Mouse (Mus musculus) E14TG2a.4 (cell line): ENCODE measurements around the gene Cfap206.

Experiments used
- H3K27me3 ChIP-seq: 2 replicates; pipeline ENCODE4 v1.6.1; 2014; ENCODE audit warnings: low read length, control low read depth; ENCODE audit not compliant: insufficient read depth
- H3K36me3 ChIP-seq: 2 replicates; pipeline ENCODE4 v1.6.1; 2014; ENCODE audit warnings: low read length, control low read depth; ENCODE audit not compliant: insufficient read depth
- H3K4me1 ChIP-seq: replicated peaks from 2 replicates; pipeline ENCODE4 v1.6.1; 2014; ENCODE audit warnings: low read depth, low read length, control low read depth
- H3K4me3 ChIP-seq: replicated peaks from 2 replicates; pipeline ENCODE4 v1.5.1; 2014; ENCODE audit warnings: mild to moderate bottlenecking, low read length
- H3K9me3 ChIP-seq: 2 replicates; pipeline ENCODE4 v1.6.1; 2014; ENCODE audit warnings: low read length, control low read depth
- CTCF ChIP-seq: conservative IDR thresholded peaks from 2 replicates; pipeline ENCODE4 v1.5.1; 2014; ENCODE audit warnings: low read length
- NANOG ChIP-seq: IDR thresholded peaks from 2 replicates; pipeline ENCODE4 v1.6.1; 2014; ENCODE audit warnings: borderline replicate concordance, low read length, mixed read lengths
- POU5F1 ChIP-seq: IDR thresholded peaks from 2 replicates; pipeline ENCODE4 v1.6.1; 2014; ENCODE audit warnings: low read length, borderline replicate concordance

The Cfap206 gene

DNA sequence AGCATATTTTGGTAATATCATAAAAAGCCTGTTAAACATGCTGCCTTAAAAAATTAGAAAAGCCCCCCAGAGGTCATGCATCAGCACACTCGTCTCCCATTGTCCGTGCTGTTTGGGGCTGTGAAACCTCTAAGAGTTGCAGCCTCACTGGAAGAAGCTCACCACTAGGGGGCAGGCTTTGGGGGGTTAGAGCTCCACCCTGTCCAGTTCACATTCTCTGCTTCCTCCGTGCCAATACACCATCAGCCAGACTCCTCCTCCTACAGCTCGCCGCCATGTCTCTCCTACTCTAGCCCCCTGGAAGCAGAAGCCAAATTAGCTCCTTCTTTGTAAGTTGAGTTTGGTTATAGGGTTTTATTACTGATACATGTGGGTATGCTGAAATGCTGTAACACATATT lies 28.5 kb downstream of the Cfap206 start:
- no peak overlapping the region for H3K4me3 ChIP-seq
- H3K27me3 ChIP-seq: no peaks in the 10 kb centered on the region; the same call in 1 of the 2 replicates
- H3K4me1 ChIP-seq: no peaks in the 10 kb centered on the region
- no peaks in the 10 kb centered on the region for H3K9me3 ChIP-seq
- no peaks in the 10 kb centered on the region for H3K36me3 ChIP-seq
- TF ChIP-seq NANOG (no peak), POU5F1 (no peak), CTCF (peak; percentile 72)

DNA sequence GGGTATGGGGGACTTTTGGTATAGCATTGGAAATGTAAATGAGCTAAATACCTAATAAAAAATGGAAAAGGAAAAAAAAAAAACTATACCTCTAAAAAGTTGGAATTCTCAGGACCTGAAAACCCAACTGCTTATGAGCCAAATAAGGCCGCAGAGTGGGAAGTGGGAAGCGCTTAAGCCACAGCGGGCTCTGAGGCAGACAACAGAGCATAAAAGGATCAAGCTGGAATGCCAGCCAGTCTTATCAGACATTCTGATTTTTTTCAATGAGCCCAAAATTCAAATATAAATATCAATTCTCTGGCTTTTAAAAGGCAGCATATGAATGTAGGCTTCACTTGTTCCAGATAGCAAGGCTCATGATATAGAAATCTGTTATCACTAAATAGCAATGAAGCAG lies 42.0 kb downstream of the Cfap206 start:
- Histone ChIP-seq H3K36me3 (peaks cover 1% of the 10 kb centered on the region), H3K27me3 (no peaks in the 10 kb centered on the region), H3K4me1 (peaks cover 17% of the 10 kb centered on the region), H3K9me3 (no peaks in the 10 kb centered on the region), H3K4me3 (no peak overlapping the region)
- TF ChIP-seq CTCF (no peak), POU5F1 (no peak), NANOG (no peak)

- H3K36me3 ChIP-seq: peaks cover 11% of the 10 kb centered on the region
- TF ChIP-seq POU5F1: no peak
- no peak for TF ChIP-seq NANOG
- TF ChIP-seq CTCF: no peak
- H3K27me3 ChIP-seq: no peaks in the 10 kb centered on the region
- H3K4me1 ChIP-seq: peaks cover 17% of the 10 kb centered on the region
- H3K4me3 ChIP-seq: peak within 1 kb of the TSS; percentile 95
- H3K9me3 ChIP-seq: no peaks in the 10 kb centered on the region
Measured at GRCm38 (mm10) chr4:34686874-34687567, 43.0 kb downstream of the Cfap206 start, which contains the start of gene Slc35a1. Slc35a1 (minus strand) TSS chr4:34687438.

- Histone ChIP-seq H3K27me3 (no peaks in the 10 kb centered on the region), H3K4me3 (no peak overlapping the region), H3K9me3 (no peaks in the 10 kb centered on the region), H3K4me1 (peaks cover 7% of the 10 kb centered on the region), H3K36me3 (peaks cover 15% of the 10 kb centered on the region)
- TF ChIP-seq CTCF: no peak
- no peak for TF ChIP-seq POU5F1
- no peak for TF ChIP-seq NANOG
Measured at GRCm38 (mm10) chr4:34680530-34680929, 49.5 kb downstream of the Cfap206 start.

DNA sequence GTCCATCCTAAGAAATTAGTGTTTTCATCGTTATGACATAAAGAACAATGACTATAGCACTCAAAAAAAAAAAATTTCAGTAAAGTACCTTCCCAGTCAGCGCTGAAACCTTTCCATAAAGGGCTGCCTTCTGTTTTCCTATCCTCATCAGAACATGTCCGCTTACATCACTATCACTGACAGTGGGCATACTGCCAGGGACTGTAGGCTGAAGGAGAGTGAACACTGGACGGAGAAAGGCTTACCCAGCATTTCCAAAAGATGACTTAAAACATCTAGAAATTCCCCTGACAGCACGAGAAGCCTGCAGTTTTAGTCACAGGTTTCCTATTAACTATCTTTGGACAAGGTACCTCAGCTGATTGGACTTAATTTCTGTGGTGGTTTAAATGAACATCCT lies 56.3 kb downstream of the Cfap206 start:
- TF ChIP-seq NANOG: no peak
- no peak for TF ChIP-seq POU5F1
- TF ChIP-seq CTCF: no peak
- no peaks in the 10 kb centered on the region for H3K9me3 ChIP-seq
- peaks cover 24% of the 10 kb centered on the region for H3K36me3 ChIP-seq
- peaks cover 9% of the 10 kb centered on the region for H3K4me1 ChIP-seq
- no peak overlapping the region for H3K4me3 ChIP-seq
- no peaks in the 10 kb centered on the region for H3K27me3 ChIP-seq

- no peak overlapping the region for H3K4me3 ChIP-seq
- no peak for TF ChIP-seq CTCF
- no peak for TF ChIP-seq NANOG
- no peak for TF ChIP-seq POU5F1
- no peaks in the 10 kb centered on the region for H3K27me3 ChIP-seq
Measured at GRCm38 (mm10) chr4:34667923-34668322, 62.1 kb downstream of the Cfap206 start.

DNA sequence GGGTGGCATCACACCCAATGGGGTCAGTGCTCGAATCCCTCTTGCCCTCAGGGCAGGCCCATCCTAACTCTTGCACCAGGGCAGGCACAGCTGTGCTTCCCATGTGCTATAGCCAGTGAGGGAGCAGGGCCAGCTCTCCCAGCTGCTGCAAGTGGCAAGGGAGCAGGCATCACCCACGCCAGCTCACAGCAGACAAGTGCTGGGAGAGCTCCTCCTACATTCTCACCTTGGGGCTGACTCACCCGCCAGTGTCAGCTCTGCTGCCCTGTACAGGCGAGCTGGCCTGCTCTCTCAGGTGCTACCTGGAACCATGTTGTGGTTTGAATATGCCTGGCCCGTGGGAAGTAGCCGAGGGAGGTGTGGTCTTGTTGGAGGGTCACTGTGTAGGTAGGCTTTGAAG lies 68.1 kb downstream of the Cfap206 start:
- Histone ChIP-seq H3K9me3 (no peaks in the 10 kb centered on the region), H3K36me3 (peaks cover 85% of the 10 kb centered on the region), H3K27me3 (no peaks in the 10 kb centered on the region), H3K4me1 (peaks cover 7% of the 10 kb centered on the region), H3K4me3 (no peak overlapping the region)
- TF ChIP-seq NANOG: no peak
- TF ChIP-seq CTCF: no peak
- no peak for TF ChIP-seq POU5F1

More at GRCm38 (mm10) chr4:34667923-34668322, 62.1 kb downstream of the Cfap206 start:
- no peaks in the 10 kb centered on the region for H3K9me3 ChIP-seq
- peaks cover 4% of the 10 kb centered on the region; the same call in 1 of the 2 replicates for H3K4me1 ChIP-seq
- H3K36me3 ChIP-seq: peaks cover 53% of the 10 kb centered on the region

- Histone ChIP-seq H3K36me3 (peaks cover 85% of the 10 kb centered on the region), H3K4me1 (peaks cover 7% of the 10 kb centered on the region), H3K4me3 (no peak overlapping the region), H3K27me3 (no peaks in the 10 kb centered on the region), H3K9me3 (no peaks in the 10 kb centered on the region)
- no peak for TF ChIP-seq CTCF
- no peak for TF ChIP-seq NANOG
- no peak for TF ChIP-seq POU5F1
Measured at GRCm38 (mm10) chr4:34661514-34661913, 68.5 kb downstream of the Cfap206 start.

GRCm38 (mm10) chr4:34659012-34659411 lies 71.0 kb downstream of the Cfap206 start:
- Histone ChIP-seq H3K27me3 (no peaks in the 10 kb centered on the region), H3K36me3 (peaks cover 86% of the 10 kb centered on the region), H3K4me3 (no peak overlapping the region), H3K9me3 (no peaks in the 10 kb centered on the region), H3K4me1 (peaks cover 11% of the 10 kb centered on the region)
- TF ChIP-seq CTCF (no peak), NANOG (no peak), POU5F1 (no peak)
